Mouse (Mus musculus): ENCODE measurements around the gene Akr1b3.

DNA sequence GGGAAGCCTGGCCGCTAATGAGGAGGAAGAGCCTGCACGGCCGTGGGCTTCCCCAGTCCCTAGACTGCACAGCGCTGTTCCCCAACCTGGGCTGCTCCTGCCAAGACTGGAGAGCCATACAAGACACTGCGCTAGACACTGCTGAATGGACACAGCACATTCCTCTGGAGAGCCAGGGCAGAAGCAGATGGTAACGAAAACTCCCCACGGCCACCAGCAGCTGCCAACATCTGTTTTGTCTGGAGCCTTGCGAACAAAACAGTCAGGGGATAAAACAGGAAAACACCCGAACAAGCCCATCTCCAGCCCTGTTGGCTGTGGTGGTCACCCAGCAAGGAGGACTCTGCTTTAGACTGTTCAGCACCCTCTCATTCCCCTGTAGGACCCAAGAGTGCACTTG lies 3.9 kb downstream of the Akr1b3 start:
- no peak for TF ChIP-seq E2F4 (IDR thresholded peaks at IDR 0.05; ENCODE audit: insufficient read depth)
- TF ChIP-seq USF1 (IDR thresholded peaks at IDR 0.05; ENCODE audit: low read depth), result no peak
- TF ChIP-seq TCF12 (IDR thresholded peaks at IDR 0.05; ENCODE audit: insufficient read depth, poor library complexity, severe bottlenecking), result no peak

Measured in myocyte (in vitro differentiated cells).